8 mouse cellular contexts compared by ENCODE assay signal in genomic region chr8:84846094-84846721, GRCm38 (mm10). TPM values are rescaled to one million over a fixed set of nuclear protein-coding genes. Genes with fewer than 3 reads are reported as not detected.
DNase-seq lines count a peak whose midpoint lies in the region; ATAC-seq and TF ChIP-seq lines count a peak whose summit lies in the region.

No protein-coding gene starts in this region.

- WGBS in forebrain, embryonic 11.5 days, result under 1% methylated on average over 30 of the region's 30 CpGs
- 1% methylated on average over 30 of the region's 30 CpGs for WGBS in limb, embryonic 14.5 days

- H3K4me3 ChIP-seq in forebrain, embryonic 11.5 days (ENCODE audit: low read depth, low read length), result peak overlapping the region; percentile 98
- peak overlapping the region; percentile 79 for H3K4me3 ChIP-seq in limb, embryonic 14.5 days (replicated peaks; ENCODE audit: low read length)

- H3K36me3 ChIP-seq in forebrain, embryonic 11.5 days (ENCODE audit: control insufficient read depth, insufficient read depth, low read length), result peaks cover 30% of the 10 kb centered on the region; the same call in 1 of the 2 replicates
- H3K36me3 ChIP-seq in limb, embryonic 14.5 days (ENCODE audit: control insufficient read depth, insufficient read depth, low read length), result peaks cover 46% of the 10 kb centered on the region

- H3K4me1 ChIP-seq in forebrain, embryonic 11.5 days (replicated peaks; ENCODE audit: control insufficient read depth, insufficient read depth, low read length), result peaks cover 15% of the 10 kb centered on the region
- peaks cover 20% of the 10 kb centered on the region; the same call in 1 of the 2 replicates for H3K4me1 ChIP-seq in limb, embryonic 14.5 days (ENCODE audit: control insufficient read depth, insufficient read depth, low read length)

- H3K27me3 ChIP-seq in forebrain, embryonic 11.5 days (ENCODE audit: control insufficient read depth, insufficient read depth, low read length), result no peaks in the 10 kb centered on the region
- no peaks in the 10 kb centered on the region for H3K27me3 ChIP-seq in limb, embryonic 14.5 days (ENCODE audit: control insufficient read depth, insufficient read depth, low read length)

- no peak for ATAC-seq in forebrain, embryonic 11.5 days (replicated peaks; ENCODE audit: low FRiP score)
- peak; percentile 4; the same call in 1 of the 2 replicates for ATAC-seq in limb, embryonic 14.5 days (ENCODE audit: low FRiP score, low read depth)
- no peak for ATAC-seq in megakaryocyte-erythroid progenitor cell, adult 5-6 weeks (replicated peaks; ENCODE audit: low FRiP score, low TSS enrichment, poor library complexity, severe bottlenecking)

- no peaks in the 10 kb centered on the region for H3K9me3 ChIP-seq in forebrain, embryonic 11.5 days (ENCODE audit: control insufficient read depth, low read length)
- H3K9me3 ChIP-seq in limb, embryonic 14.5 days (ENCODE audit: control insufficient read depth, low read length), result no peaks in the 10 kb centered on the region

- DNase-seq in layer of hippocampus, adult 18-20 months (ENCODE audit: low spot score in 2 of 2), result peak; percentile 37 to 50
- no peak for DNase-seq in layer of hippocampus, postnatal 10 days (ENCODE audit: low spot score in 2 of 2)
- DNase-seq in adipocyte (ENCODE audit: low spot score), result peak; percentile 52
- DNase-seq in forebrain, embryonic 11.5 days (ENCODE audit: low spot score), result no peak
- no peak for DNase-seq in limb, embryonic 14.5 days (ENCODE audit: low spot score)
- no peak for DNase-seq in ovary, adult 18-20 months (ENCODE audit: low spot score)
- no peak for DNase-seq in natural killer cell, adult 2 months (ENCODE audit: low spot score in 2 of 2)

- TF ChIP-seq POLR2A in limb, embryonic 14.5 days (IDR thresholded peaks at IDR 0.05; ENCODE audit: borderline replicate concordance, extremely low read depth, insufficient read depth, insufficient read length), result no peak

- peak overlapping the region; percentile 85 for H3K4me2 ChIP-seq in forebrain, embryonic 11.5 days (ENCODE audit: low read depth, low read length, severe bottlenecking)
- peak overlapping the region; percentile 65 for H3K4me2 ChIP-seq in limb, embryonic 14.5 days (replicated peaks; ENCODE audit: low read depth, low read length, severe bottlenecking)

- H3K9ac ChIP-seq in forebrain, embryonic 11.5 days (ENCODE audit: low read length), result peak overlapping the region; percentile 97
- peak overlapping the region; percentile 92 for H3K9ac ChIP-seq in limb, embryonic 14.5 days (ENCODE audit: low read depth, low read length, severe bottlenecking)

- peak overlapping the region; percentile 66 for H3K27ac ChIP-seq in forebrain, embryonic 11.5 days (ENCODE audit: low read depth, low read length)
- peak overlapping the region; percentile 71 for H3K27ac ChIP-seq in limb, embryonic 14.5 days (replicated peaks; ENCODE audit: low read depth, low read length)

RNA-seq across cellular contexts. Expression of gene Calr, which starts 0.5 kb away (rescaled TPM):
- 100 to 1,000 TPM; 506 to 521 TPM for total RNA-seq in layer of hippocampus, adult 18-20 months (2021)
- total RNA-seq in layer of hippocampus, postnatal 10 days (2021), result 100 to 1,000 TPM; 444 to 464 TPM
- polyA plus RNA-seq in forebrain, embryonic 11.5 days (2014; fragmentation: Nextera tagmentation; extraction: Ambion mirVana), result 722 and 731 TPM in 2 replicates
- polyA plus RNA-seq in limb, embryonic 14.5 days (2012; rRNA removed), result 575 and 831 TPM in 2 replicates
- 802 and 827 TPM in 2 replicates for polyA plus RNA-seq in limb, embryonic 14.5 days (2014; fragmentation: Nextera tagmentation; extraction: Ambion mirVana)
- total RNA-seq in megakaryocyte-erythroid progenitor cell, adult 5-6 weeks (2014; fragmentation: Nextera tagmentation), result 286 and 320 TPM in 2 replicates
- total RNA-seq in megakaryocyte-erythroid progenitor cell, adult 5-6 weeks (2017), result 1,361 and 1,527 TPM in 2 replicates

RNA-seq across cellular contexts. Expression of gene Rad23a, which starts 5.7 kb away (rescaled TPM):
- 10 to 100 TPM; 63.8 to 77.0 TPM for total RNA-seq in layer of hippocampus, adult 18-20 months (2021)
- total RNA-seq in layer of hippocampus, postnatal 10 days (2021), result 10 to 100 TPM; 55.5 to 64.9 TPM
- 102 and 110 TPM in 2 replicates for polyA plus RNA-seq in forebrain, embryonic 11.5 days (2014; fragmentation: Nextera tagmentation; extraction: Ambion mirVana)
- polyA plus RNA-seq in limb, embryonic 14.5 days (2012; rRNA removed), result 82.0 and 82.4 TPM in 2 replicates
- 104 and 109 TPM in 2 replicates for polyA plus RNA-seq in limb, embryonic 14.5 days (2014; fragmentation: Nextera tagmentation; extraction: Ambion mirVana)
- 94.8 and 151 TPM in 2 replicates for total RNA-seq in megakaryocyte-erythroid progenitor cell, adult 5-6 weeks (2014; fragmentation: Nextera tagmentation)
- total RNA-seq in megakaryocyte-erythroid progenitor cell, adult 5-6 weeks (2017), result 38.4 and 43.7 TPM in 2 replicates

RNA-seq across cellular contexts. Expression of gene Farsa, which starts 10.6 kb away (rescaled TPM):
- 10 to 100 TPM; 48.8 to 50.1 TPM for total RNA-seq in layer of hippocampus, adult 18-20 months (2021)
- total RNA-seq in layer of hippocampus, postnatal 10 days (2021), result 10 to 100 TPM; 63.2 to 65.0 TPM
- 112 and 120 TPM in 2 replicates for polyA plus RNA-seq in forebrain, embryonic 11.5 days (2014; fragmentation: Nextera tagmentation; extraction: Ambion mirVana)
- 105 and 123 TPM in 2 replicates for polyA plus RNA-seq in limb, embryonic 14.5 days (2012; rRNA removed)
- 78.4 and 81.2 TPM in 2 replicates for polyA plus RNA-seq in limb, embryonic 14.5 days (2014; fragmentation: Nextera tagmentation; extraction: Ambion mirVana)
- 101 and 104 TPM in 2 replicates for total RNA-seq in megakaryocyte-erythroid progenitor cell, adult 5-6 weeks (2014; fragmentation: Nextera tagmentation)
- 151 and 153 TPM in 2 replicates for total RNA-seq in megakaryocyte-erythroid progenitor cell, adult 5-6 weeks (2017)

RNA-seq across cellular contexts. Expression of gene Gadd45gip1, which starts 14.9 kb away (rescaled TPM):
- total RNA-seq in layer of hippocampus, adult 18-20 months (2021), result 10 to 100 TPM; 27.3 to 27.4 TPM
- 10 to 100 TPM; 18.6 to 19.8 TPM for total RNA-seq in layer of hippocampus, postnatal 10 days (2021)
- polyA plus RNA-seq in forebrain, embryonic 11.5 days (2014; fragmentation: Nextera tagmentation; extraction: Ambion mirVana), result 41.0 and 44.3 TPM in 2 replicates
- 39.8 and 45.6 TPM in 2 replicates for polyA plus RNA-seq in limb, embryonic 14.5 days (2012; rRNA removed)
- 43.2 and 44.9 TPM in 2 replicates for polyA plus RNA-seq in limb, embryonic 14.5 days (2014; fragmentation: Nextera tagmentation; extraction: Ambion mirVana)
- total RNA-seq in megakaryocyte-erythroid progenitor cell, adult 5-6 weeks (2014; fragmentation: Nextera tagmentation), result 28.3 and 31.1 TPM in 2 replicates
- 53.1 and 61.8 TPM in 2 replicates for total RNA-seq in megakaryocyte-erythroid progenitor cell, adult 5-6 weeks (2017)

RNA-seq across cellular contexts. Expression of gene Dand5, which starts 23.6 kb away (rescaled TPM):
- total RNA-seq in layer of hippocampus, adult 18-20 months (2021), result 10 to 100 TPM; 10.7 to 10.9 TPM
- 1 to 10 TPM; 6.7 to 7.4 TPM for total RNA-seq in layer of hippocampus, postnatal 10 days (2021)
- polyA plus RNA-seq in forebrain, embryonic 11.5 days (2014; fragmentation: Nextera tagmentation; extraction: Ambion mirVana), result 5.5 and 6.4 TPM in 2 replicates
- 5.7 and 5.9 TPM in 2 replicates for polyA plus RNA-seq in limb, embryonic 14.5 days (2012; rRNA removed)
- polyA plus RNA-seq in limb, embryonic 14.5 days (2014; fragmentation: Nextera tagmentation; extraction: Ambion mirVana), result 6.4 and 6.9 TPM in 2 replicates
- 4.7 TPM in 2 replicates for total RNA-seq in megakaryocyte-erythroid progenitor cell, adult 5-6 weeks (2014; fragmentation: Nextera tagmentation)
- 3.5 and 3.7 TPM in 2 replicates for total RNA-seq in megakaryocyte-erythroid progenitor cell, adult 5-6 weeks (2017)

Comparison
In these comparisons a context has a peak if more than half of its experiments do, and no peak if none do; other contexts are left out.
1. DNase-seq: peak in layer of hippocampus, adult 18-20 months (2 of 2) and adipocyte (single experiment); none in layer of hippocampus, postnatal 10 days (0 of 2), forebrain, embryonic 11.5 days (single experiment), limb, embryonic 14.5 days (single experiment), ovary, adult 18-20 months (single experiment) and natural killer cell, adult 2 months (0 of 2).